Comparison of ENCODE assay signal across 9 mouse cellular contexts in the genomic region with DNA sequence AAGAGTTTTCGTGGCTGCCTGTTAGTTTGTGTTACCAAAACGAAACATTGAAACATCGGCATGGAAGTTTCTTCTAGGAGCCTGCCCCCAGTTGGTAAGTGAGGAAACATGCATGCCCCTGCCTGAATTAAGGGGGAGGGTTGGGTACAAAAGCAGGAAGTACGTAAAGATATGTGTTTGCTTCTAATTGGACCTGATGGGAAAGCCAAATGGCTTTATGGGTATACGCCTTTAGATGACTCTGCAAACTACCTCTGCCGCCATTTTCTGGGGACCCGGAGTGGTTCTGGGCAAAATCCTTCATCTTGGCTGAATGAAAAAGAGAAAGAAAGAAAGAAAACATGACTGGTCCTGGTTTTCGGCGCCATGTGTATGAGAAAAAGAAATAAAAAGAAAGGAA. TPM values are rescaled to one million over a fixed set of nuclear protein-coding genes. Genes with fewer than 3 reads are reported as not detected.
DNase-seq lines count a peak whose midpoint lies in the region; ATAC-seq and TF ChIP-seq lines count a peak whose summit lies in the region.
"Had no signal": no experiment of that assay in that cellular context is flagged by ENCODE, and none has a peak within 500 bp of the region (broad histone marks: within the 10 kb centered on the region; RNA-seq: fewer than 3 reads in every experiment).

No protein-coding gene starts in this region.

- H3K9me3 ChIP-seq in G1E (replicated peaks): no peaks in the 10 kb centered on the region
- H3K9me3 ChIP-seq in hindbrain, embryonic 11.5 days (ENCODE audit: control insufficient read depth, low read length): no peaks in the 10 kb centered on the region
- H3K9me3 ChIP-seq in midbrain, embryonic 10.5 days (replicated peaks): no peaks in the 10 kb centered on the region
- H3K9me3 ChIP-seq: neural tube, embryonic 12.5 days had no signal

- peak overlapping the region; percentile 72 for H3K4me3 ChIP-seq in G1E (ENCODE audit: low read depth, low read length)
- H3K4me3 ChIP-seq in hindbrain, embryonic 11.5 days (ENCODE audit: low read depth, low read length): no peak overlapping the region
- no peak overlapping the region for H3K4me3 ChIP-seq in midbrain, embryonic 10.5 days
- H3K4me3 ChIP-seq in cerebellum, adult 2 months (replicated peaks; ENCODE audit: insufficient read depth, low read depth, low read length): no peak overlapping the region
- H3K4me3 ChIP-seq: neural tube, embryonic 12.5 days had no signal

- no peak overlapping the region for H3K9ac ChIP-seq in hindbrain, embryonic 11.5 days (ENCODE audit: low read depth, low read length)
- H3K9ac ChIP-seq: neural tube, embryonic 12.5 days had no signal

- DNase-seq in A20 (ENCODE audit: low read depth, low spot score) (peak; percentile 90), G1E (ENCODE audit: low spot score) (peak; percentile 37), liver (peak; percentile 51)
- no peak for DNase-seq in adrenal gland, postnatal 14 days
- DNase-seq in hindbrain, embryonic 11.5 days (ENCODE audit: low spot score): no peak
- DNase-seq in midbrain, embryonic 10.5 days (ENCODE audit: low spot score): no peak
- DNase-seq in cerebellum, adult 2 months: no peak

- no peak for TF ChIP-seq CTCF in G1E (IDR thresholded peaks at IDR 0.05; ENCODE audit: low read depth, low read length)
- no peak for TF ChIP-seq CTCF in cerebellum, adult 2 months (IDR thresholded peaks at IDR 0.05; ENCODE audit: borderline replicate concordance, insufficient read depth, low read depth, low read length)

- H3K4me1 ChIP-seq in G1E (ENCODE audit: insufficient read depth, low read depth, low read length): peaks cover 26% of the 10 kb centered on the region
- no peaks in the 10 kb centered on the region for H3K4me1 ChIP-seq in hindbrain, embryonic 11.5 days (replicated peaks; ENCODE audit: control insufficient read depth, insufficient read depth, low read length)
- no peaks in the 10 kb centered on the region for H3K4me1 ChIP-seq in midbrain, embryonic 10.5 days
- no peaks in the 10 kb centered on the region for H3K4me1 ChIP-seq in cerebellum, adult 2 months (ENCODE audit: control insufficient read depth, insufficient read depth, low read length)
- H3K4me1 ChIP-seq: neural tube, embryonic 12.5 days had no signal

- TF ChIP-seq POLR2A in cerebellum, adult 2 months (IDR thresholded peaks at IDR 0.05; ENCODE audit: borderline replicate concordance, insufficient read depth, low read length): no peak

- peaks cover 29% of the 10 kb centered on the region for H3K36me3 ChIP-seq in G1E (replicated peaks)
- H3K36me3 ChIP-seq in hindbrain, embryonic 11.5 days (ENCODE audit: control insufficient read depth, insufficient read depth, low read length): no peaks in the 10 kb centered on the region
- H3K36me3 ChIP-seq in midbrain, embryonic 10.5 days: no peaks in the 10 kb centered on the region
- H3K36me3 ChIP-seq: neural tube, embryonic 12.5 days had no signal

- H3K27ac ChIP-seq in hindbrain, embryonic 11.5 days (ENCODE audit: low read depth, low read length): no peak overlapping the region
- H3K27ac ChIP-seq in midbrain, embryonic 10.5 days (replicated peaks): no peak overlapping the region
- no peak overlapping the region for H3K27ac ChIP-seq in cerebellum, adult 2 months (ENCODE audit: insufficient read depth, low read length)
- H3K27ac ChIP-seq: neural tube, embryonic 12.5 days had no signal

- 94% methylated on average over 9 of the region's 9 CpGs for WGBS in hindbrain, embryonic 11.5 days
- WGBS in midbrain, embryonic 10.5 days: 90% methylated on average over 9 of the region's 9 CpGs
- 90% methylated on average over 9 of the region's 9 CpGs for WGBS in cerebellum, adult 2 months

- no peak overlapping the region for H3K4me2 ChIP-seq in hindbrain, embryonic 11.5 days (replicated peaks; ENCODE audit: low read depth, low read length)
- H3K4me2 ChIP-seq: neural tube, embryonic 12.5 days had no signal

- peaks cover 6% of the 10 kb centered on the region; the same call in 1 of the 2 replicates for H3K27me3 ChIP-seq in G1E (ENCODE audit: insufficient read depth, low read length)
- no peaks in the 10 kb centered on the region for H3K27me3 ChIP-seq in hindbrain, embryonic 11.5 days (ENCODE audit: control insufficient read depth, insufficient read depth, low read length)
- H3K27me3 ChIP-seq in midbrain, embryonic 10.5 days (ENCODE audit: low read depth, poor library complexity, severe bottlenecking): no peaks in the 10 kb centered on the region
- no peaks in the 10 kb centered on the region for H3K27me3 ChIP-seq in cerebellum, adult 2 months (ENCODE audit: control insufficient read depth, insufficient read depth, low read length)
- H3K27me3 ChIP-seq: neural tube, embryonic 12.5 days had no signal

- ATAC-seq in G1E (ENCODE audit: extremely low read depth, insufficient number of reproducible peaks, low FRiP score, poor library complexity, severe bottlenecking): peak; percentile 88
- ATAC-seq in neutrophil, adult 5-6 weeks (ENCODE audit: extremely low read depth, insufficient number of reproducible peaks, low FRiP score, poor library complexity, severe bottlenecking): peak; percentile 97
- ATAC-seq in hindbrain, embryonic 11.5 days (ENCODE audit: low FRiP score): no peak

RNA-seq across cellular contexts. Expression of a gene that starts 33.1 kb away (rescaled TPM):
- total RNA-seq in G1E (2014; fragmentation: Nextera tagmentation) (not detected in 2 replicates), G1E (2017) (0.12 and 0.16 TPM in 2 replicates)
- polyA plus RNA-seq in G1E (2012): not detected in 2 replicates
- total RNA-seq in neutrophil, adult 5-6 weeks (2017): 5.3 and 6.6 TPM in 2 replicates
- total RNA-seq in adrenal gland, postnatal 14 days (2021): 3.8 and 4.2 TPM in 2 replicates
- polyA plus RNA-seq in hindbrain, embryonic 11.5 days (2014; fragmentation: Nextera tagmentation; extraction: Ambion mirVana): 0.26 and 0.50 TPM in 2 replicates
- polyA plus RNA-seq in midbrain, embryonic 10.5 days (2016; fragmentation: Nextera tagmentation; extraction: Ambion mirVana): 0.33 and 0.41 TPM in 2 replicates
- 0.33 and 0.76 TPM in 2 replicates for polyA plus RNA-seq in cerebellum, adult 2 months (2012; rRNA removed)

RNA-seq across cellular contexts. Expression of a gene that starts 49.2 kb away (rescaled TPM):
- not detected in 2 replicates for total RNA-seq in G1E (2014; fragmentation: Nextera tagmentation)
- total RNA-seq in G1E (2017): 0.05 and 0.06 TPM in 2 replicates
- polyA plus RNA-seq in G1E (2012): not detected in 2 replicates
- 903 and 944 TPM in 2 replicates for total RNA-seq in neutrophil, adult 5-6 weeks (2017)
- 0.22 and 0.30 TPM in 2 replicates for total RNA-seq in adrenal gland, postnatal 14 days (2021)
- polyA plus RNA-seq in hindbrain, embryonic 11.5 days (2014; fragmentation: Nextera tagmentation; extraction: Ambion mirVana): not detected in 2 replicates
- polyA plus RNA-seq in midbrain, embryonic 10.5 days (2016; fragmentation: Nextera tagmentation; extraction: Ambion mirVana): not detected in 2 replicates
- polyA plus RNA-seq in cerebellum, adult 2 months (2012; rRNA removed): 0.03 and 0.13 TPM in 2 replicates
- polyA plus RNA-seq: neural tube, embryonic 12.5 days had no signal

Comparison
In these comparisons a context has a peak if more than half of its experiments do, and no peak if none do; other contexts are left out.
1. DNase-seq: peak in A20 (single experiment), G1E (single experiment) and liver (single experiment); none in adrenal gland, postnatal 14 days (single experiment), hindbrain, embryonic 11.5 days (single experiment), midbrain, embryonic 10.5 days (single experiment) and cerebellum, adult 2 months (0 of 2).